Mouse (Mus musculus) mesoderm, embryonic 11.5 days (tissue): ENCODE measurements around the gene Ank.

Source experiments
- DNase-seq: peaks from one replicate; pipeline ENCODE4 v3.0.0-alpha.2; 2012; ENCODE audit warnings: low read depth, low spot score

Gene Ank

GRCm38 (mm10) chr15:27496596-27497299 is 30.3 kb downstream of the Ank start:
- no peak for DNase-seq

DNA sequence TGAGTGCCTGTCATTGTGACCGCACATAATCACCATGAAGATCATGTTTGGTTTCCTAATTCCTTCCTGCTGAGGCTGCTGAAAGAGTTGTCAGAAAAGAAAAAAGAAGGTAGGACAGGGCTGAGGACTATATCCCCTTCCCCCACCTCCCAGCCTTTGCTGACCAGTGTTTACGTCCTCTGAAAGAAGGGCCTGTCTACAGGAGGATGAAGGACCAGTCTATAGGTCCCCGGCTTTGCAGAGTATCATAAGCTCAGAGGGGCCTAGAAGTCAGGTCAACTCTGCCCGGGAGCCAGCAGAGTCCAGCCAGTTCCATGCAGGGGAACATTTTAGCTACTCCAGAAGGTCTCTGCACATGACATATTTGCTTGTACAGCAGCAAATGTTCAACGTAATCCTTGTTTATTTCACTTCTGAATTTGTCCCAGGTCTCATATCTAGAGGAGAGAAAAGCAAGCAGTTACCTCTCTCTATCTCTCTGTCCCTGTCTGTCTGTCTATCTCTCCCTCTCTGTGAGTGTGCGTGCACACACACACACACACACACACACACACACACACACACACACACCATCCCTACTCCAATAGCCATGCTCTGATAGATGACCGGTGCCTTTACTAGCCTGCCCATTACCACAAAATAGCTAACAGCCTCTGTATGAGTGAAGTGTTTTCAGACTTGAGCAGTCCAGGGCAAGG is 31.0 kb downstream of the Ank start:
- DNase-seq: no peak

GRCm38 (mm10) chr15:27498078-27498477 is 31.6 kb downstream of the Ank start:
- no peak for DNase-seq

DNA sequence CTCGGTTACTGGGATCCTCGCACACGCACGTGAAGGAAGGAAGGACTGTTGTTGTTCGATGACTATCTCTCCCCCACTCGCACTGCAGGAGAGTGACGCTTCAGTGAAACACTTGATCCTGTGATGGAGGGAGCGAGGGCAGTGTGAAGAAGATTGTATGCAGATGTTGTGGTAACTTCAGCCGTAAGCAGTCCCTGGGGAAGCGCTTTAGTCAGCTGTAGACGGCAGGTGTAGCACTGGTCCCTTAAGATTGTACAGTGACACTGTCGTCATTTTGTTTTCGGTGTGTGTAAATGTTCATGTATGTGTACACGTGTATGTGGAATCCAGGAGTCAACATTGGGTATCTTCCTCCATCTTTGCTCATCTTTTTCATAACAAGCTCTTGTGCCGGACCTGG is 33.9 kb downstream of the Ank start:
- no peak for DNase-seq

DNA sequence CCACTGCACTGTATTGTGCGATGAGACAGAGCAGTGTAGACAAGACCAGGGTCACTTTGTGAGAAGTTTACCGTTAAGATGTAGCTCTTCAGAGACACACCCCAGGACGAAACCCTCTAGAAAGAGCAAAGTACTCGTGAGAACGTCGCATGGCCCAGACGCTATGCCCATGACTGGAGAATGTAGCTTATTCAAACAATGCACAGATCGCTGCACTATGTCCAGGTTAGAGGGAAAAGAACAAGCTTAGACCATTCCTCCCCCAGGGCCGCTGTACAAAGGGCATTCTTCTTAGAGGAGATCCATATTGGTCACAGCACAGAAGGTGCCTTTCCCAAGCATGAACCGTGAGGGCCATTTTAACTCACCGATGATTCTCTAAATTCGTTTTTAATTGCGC is 35.9 kb downstream of the Ank start:
- no peak for DNase-seq

DNA sequence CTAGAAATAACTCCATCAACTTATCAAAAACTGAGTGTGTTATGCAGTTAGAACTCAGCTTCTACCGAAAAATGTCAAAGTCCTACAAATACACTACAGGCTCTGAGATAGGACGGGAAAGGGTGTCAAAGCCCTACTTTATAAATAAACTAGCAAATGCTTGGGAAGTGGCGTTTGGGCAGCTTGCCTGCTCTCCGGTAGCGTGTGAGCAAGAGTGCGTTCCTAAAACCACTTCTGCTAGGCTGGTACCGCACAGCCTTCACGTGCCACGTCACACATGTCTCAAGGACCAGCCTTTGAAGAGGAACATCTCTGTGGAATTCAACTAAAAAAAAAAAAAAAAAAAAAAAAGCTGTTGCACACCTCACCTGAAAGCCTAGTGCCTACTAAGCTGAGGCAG is 36.7 kb downstream of the Ank start:
- DNase-seq: no peak

DNA sequence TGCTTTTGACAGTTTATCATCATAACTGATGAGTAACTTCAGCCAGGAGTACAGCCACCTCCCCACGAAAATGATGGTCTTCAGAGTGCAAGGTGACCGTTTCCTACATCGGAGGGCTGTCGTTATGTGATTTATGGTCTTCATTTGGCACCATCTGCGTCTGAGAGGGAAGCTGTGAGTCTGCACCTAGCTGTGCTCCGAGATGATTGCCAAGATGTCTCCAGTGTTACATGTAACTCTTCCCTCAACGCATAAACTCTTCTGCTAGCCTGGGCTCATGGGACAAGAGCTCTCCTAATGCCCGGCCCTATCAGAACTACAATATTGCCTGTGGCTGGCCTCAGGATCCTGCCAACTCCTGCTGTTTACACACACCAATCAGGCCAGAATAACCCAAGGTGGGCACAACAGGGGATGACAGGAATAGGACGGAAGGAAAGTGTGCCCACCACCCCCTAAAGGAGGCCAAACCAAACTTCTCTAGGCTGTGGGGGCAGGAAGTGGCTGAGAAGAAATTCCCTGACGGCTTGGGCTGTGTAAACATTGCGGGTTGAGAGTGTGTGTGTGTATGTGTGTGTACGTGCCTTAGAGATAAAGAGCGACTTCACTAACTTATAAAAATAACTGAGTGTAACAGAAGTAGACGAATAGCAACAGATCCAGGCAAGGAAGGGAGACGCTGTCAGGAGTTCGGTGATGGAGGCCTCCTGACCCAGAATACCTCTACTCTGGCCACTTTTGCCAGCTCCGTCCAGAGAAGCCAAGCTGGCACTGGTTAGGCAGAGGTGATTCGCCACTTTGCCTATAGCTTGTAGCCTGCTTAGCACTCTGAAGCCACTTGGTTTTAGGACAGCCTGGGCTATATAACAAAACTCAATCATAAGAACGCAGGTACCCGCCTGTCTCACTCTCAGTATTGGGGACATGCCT is 37.6 kb downstream of the Ank start:
- DNase-seq: peak; percentile 49

DNA sequence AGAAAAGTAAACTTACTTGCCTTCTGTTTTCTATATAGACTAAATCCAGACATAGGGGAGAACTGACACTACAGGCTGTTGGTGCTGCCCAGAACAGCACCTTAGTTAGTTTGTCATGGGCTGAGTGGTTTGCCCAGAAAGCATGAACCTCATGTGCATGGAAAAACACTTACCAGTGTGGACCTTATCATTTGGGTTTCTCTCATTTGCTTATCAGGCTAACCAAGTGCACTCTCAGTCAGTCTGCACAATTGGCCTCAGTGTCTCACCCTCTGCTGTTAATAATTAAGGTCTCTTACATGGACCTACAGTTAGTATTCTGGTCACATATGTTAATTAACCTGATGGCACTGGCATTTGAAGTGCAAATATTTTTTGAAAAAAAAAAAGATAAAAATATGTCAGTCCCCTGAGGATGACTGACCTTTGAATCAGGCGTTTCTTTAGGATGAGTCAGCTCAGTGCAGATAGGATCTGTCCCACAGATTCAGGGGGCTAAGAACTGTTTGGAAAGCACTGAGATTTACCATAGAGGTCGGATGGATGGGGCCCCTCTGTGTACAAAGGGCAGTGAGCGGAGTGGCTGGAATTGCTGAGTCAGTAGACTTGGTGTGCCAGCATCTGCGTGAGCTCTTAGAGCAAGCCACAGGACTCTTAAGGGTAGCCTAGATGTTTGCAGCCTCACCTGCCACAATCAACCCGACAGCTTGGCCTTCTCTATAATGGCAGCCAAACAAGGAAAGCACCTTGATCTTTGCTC is 39.8 kb downstream of the Ank start:
- DNase-seq: no peak

- no peak for DNase-seq
These were observed 40.6 kb downstream of the Ank start for GRCm38 (mm10) chr15:27506893-27507596.

- DNase-seq: no peak
These were observed 41.7 kb downstream of the Ank start for GRCm38 (mm10) chr15:27508169-27508568.

DNA sequence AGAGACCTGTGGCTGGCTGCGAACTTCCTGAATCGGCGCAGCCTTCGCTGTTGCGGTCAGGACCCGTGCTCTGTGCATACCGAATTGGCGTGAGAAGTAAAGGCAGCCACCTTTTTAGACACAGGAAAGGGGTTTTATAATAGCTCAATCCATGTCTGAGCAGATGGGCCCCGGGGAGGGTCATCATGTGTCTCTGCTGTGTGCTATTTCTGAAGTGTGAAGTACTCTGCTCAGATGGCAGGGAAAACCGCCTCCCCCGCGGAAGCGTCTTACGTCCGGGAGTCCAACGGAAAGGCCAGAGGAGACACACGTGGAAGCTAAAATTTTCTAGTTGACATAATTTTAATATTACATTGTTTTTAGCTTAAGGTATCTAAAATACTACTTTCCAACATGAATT is 42.5 kb downstream of the Ank start:
- DNase-seq: no peak

- no peak for DNase-seq
These were observed 50.5 kb downstream of the Ank start for GRCm38 (mm10) chr15:27516927-27517326.

- no peak for DNase-seq
These were observed 51.5 kb downstream of the Ank start for GRCm38 (mm10) chr15:27518026-27518425.

- DNase-seq: no peak
These were observed 53.4 kb downstream of the Ank start for GRCm38 (mm10) chr15:27519857-27520256.

DNA sequence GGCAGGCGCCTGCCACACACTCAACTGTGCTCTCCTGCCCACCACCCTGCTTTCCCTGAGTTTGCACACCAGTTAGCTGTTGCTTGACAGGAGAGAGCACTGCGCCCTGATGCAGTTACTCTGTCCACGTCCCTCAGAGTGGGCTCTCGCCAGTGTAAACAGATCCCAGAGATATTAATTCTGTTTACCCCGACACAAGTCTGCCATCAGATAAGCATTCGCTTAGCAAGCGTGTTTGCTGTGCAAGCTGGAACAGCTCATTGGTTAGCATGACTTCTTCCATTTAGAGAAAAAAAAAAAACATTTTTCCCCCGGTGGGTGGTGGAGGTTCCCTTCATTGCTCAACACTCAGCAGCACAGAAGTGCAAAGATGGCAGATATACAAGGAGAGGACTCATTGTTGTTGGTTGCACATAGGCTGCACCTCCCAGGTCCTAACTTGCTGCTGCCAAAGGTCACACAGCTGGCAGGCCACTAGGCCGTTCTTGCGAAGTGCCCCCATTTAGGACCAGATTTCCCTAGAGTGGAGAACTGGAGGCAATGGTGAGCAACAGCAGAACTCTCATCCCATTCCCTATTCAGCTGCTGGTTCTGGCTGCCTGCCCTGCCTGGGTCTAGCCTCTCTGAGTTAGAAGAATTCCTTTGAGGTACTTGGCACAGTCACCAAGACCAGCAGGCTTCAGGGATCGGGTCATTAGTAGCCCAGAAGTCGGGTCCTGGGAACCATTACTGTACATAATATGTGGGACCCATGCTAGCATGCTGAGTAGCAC is 58.9 kb downstream of the Ank start:
- DNase-seq: no peak

- DNase-seq: no peak
These were observed 62.4 kb downstream of the Ank start for GRCm38 (mm10) chr15:27528896-27529295.

GRCm38 (mm10) chr15:27530023-27530422 is 63.5 kb downstream of the Ank start:
- DNase-seq: no peak

DNA sequence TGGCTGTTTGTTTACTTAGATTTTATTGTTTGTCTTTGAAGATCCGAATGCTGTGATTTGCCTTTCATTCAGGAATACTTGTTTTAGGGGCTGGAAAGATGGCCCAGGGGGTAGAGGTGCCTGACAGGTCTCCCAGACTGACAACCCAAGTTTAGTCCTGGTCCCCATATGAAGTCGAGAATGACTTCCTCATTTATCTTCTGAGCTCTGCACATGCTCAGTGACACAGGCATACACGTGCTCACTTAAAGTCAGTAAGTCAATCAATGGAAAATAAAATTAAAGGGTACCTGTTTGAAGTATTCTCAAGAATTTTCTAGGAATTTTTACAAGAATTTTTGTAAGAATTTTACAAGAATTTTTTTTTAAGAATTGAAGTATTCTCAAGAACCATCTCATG is 66.6 kb downstream of the Ank start:
- no peak for DNase-seq

DNA sequence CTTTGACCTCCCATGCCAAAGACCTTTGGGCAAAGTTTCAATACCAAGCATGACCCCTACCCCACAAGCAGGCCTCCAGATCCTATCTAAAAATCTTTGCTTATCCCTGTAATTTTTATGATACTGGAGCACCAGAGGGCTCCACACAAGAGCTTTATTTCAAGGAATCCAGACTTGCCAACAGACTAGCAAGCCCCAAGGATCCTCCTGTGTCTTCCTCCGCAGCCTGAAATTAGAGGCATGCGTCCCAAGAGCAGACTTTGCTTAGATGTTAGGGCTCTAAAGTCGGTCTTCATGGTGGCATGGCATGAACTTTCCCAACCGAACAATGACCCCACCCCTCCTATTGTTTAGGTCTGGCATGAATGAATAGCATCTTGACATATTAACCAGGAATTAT is 69.2 kb downstream of the Ank start:
- no peak for DNase-seq

DNA sequence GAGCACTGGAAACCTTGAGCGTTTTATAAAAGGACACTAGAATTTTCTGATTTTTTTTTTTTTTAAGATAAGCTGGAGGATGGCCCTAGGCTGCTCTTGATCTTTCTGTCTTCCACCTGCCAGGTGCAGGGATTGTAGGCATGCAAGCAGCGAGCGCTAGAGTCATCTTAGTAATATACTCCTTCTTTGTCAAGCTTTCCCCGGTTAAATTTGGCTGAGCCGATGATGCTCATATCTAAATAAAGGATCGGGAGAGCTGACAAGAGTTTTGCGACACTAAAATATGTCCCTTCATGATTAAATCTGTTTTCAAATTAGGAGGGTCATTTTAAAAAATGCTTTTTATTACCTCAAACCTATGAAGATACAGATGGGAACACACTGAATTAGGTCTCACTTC is 69.7 kb downstream of the Ank start:
- DNase-seq: no peak
